Mouse (Mus musculus): Measurements from ENCODE around the gene Traf3.

DNA sequence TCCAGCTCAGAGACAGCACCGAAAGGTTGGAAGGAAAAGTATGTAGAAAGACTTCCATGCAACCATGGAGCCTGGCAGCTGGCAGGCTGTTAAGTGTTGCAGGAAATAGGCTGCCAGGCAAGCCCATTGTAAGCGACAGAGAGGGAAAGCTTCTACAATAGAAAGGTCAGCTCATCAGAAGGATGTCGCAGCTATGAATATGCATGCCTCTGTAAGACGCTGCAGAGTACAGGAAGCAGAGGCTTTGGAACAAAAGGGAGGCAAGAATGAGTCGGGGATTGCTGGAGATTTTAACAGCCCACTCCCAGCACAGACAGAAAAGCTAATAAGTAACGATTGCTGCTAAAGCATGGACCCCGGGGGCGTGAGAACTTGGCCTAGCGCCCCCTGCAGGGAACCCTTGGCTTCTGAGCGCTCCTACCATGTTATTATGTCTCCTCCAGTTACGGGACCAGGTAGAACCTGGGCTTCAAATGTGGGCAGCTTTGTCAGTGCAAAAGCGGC, 23.1 kb upstream of the Traf3 start:
- TF ChIP-seq ZC3H11A (IDR thresholded peaks at IDR 0.05; ENCODE audit: borderline replicate concordance, low read depth, low read length) (no peak), HCFC1 (IDR thresholded peaks at IDR 0.05; ENCODE audit: borderline replicate concordance, insufficient read depth, low read length) (no peak), CHD2 (IDR thresholded peaks at IDR 0.05; ENCODE audit: low read depth, low read length) (no peak), ZNF384 (IDR thresholded peaks at IDR 0.05; ENCODE audit: low read depth, low read length) (no peak)

All from ES-E14 (cell line).